Mouse (Mus musculus): ENCODE data around the gene Atg101. TPM values are rescaled to one million over a fixed set of nuclear protein-coding genes. Genes with fewer than 3 reads are reported as not detected.

The Atg101 gene
- polyA plus RNA-seq, 2 experiments from 2014 or later = 42.8 to 43.6 TPM

DNA sequence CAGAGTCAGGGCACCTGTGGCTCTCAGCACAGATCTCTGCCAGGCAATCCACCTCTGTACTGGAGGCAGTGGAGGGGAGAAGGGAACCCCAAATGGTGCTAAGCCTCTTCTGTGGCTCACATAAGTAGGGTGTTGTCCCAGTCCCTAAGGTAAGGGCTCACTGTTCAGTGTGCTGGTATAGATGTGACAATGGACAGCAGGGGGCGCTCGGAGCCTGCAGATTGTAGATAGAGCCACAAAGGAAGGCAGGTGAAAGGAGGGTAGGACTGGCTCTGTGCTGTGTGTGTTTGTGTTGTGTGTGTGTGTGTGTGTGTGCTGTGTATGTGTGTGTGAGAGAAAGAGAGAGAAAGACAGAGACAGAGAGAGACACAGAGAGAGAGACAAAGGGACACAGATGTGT lies 55.5 kb downstream of the Atg101 start:
- no peak for ATAC-seq

Other genes with a start within 250 kb of the Atg101 start
- gene Gm47841, start 236.9 kb upstream of the Atg101 start, polyA plus RNA-seq (2017; shearing (Covaris generic)) = not detected
- not detected for gene Fignl2, start 205.7 kb upstream of the Atg101 start, polyA plus RNA-seq (2017; shearing (Covaris generic))
- gene Ankrd33, start 168.5 kb upstream of the Atg101 start, polyA plus RNA-seq (2017; shearing (Covaris generic)) = not detected
- gene Acvrl1, start 155.8 kb upstream of the Atg101 start, polyA plus RNA-seq (2017; shearing (Covaris generic)) = 1 to 10 TPM; 1.6 to 2.7 TPM
- gene Acvr1b, start 110.2 kb upstream of the Atg101 start, polyA plus RNA-seq (2017; shearing (Covaris generic)) = 1 to 10 TPM; 3.5 to 3.6 TPM
- gene Grasp, start 60.1 kb upstream of the Atg101 start, polyA plus RNA-seq (2017; shearing (Covaris generic)) = not detected
- 10 to 100 TPM; 37.5 to 92.8 TPM for gene Nr4a1, start 30.0 kb upstream of the Atg101 start, polyA plus RNA-seq (2017; shearing (Covaris generic))
- under 1 TPM in 1 of 2 experiments, not detected in 1; 0.38 TPM for gene 6030408B16Rik, start 8.9 kb downstream of the Atg101 start, polyA plus RNA-seq (2017; shearing (Covaris generic))
- gene Krt80, start 85.9 kb downstream of the Atg101 start, polyA plus RNA-seq (2017; shearing (Covaris generic)) = not detected
- gene Krt7, start 126.8 kb downstream of the Atg101 start, polyA plus RNA-seq (2017; shearing (Covaris generic)) = not detected
- 1 to 10 TPM in 1 of 2 experiments, under 1 TPM in 1; 0.50 to 1.4 TPM for gene Krt87, start 154.5 kb downstream of the Atg101 start, polyA plus RNA-seq (2017; shearing (Covaris generic))
- gene Krt88, start 163.5 kb downstream of the Atg101 start, polyA plus RNA-seq (2017; shearing (Covaris generic)) = not detected
- not detected for gene Krt81, start 179.5 kb downstream of the Atg101 start, polyA plus RNA-seq (2017; shearing (Covaris generic))
- not detected for gene Krt86, start 189.2 kb downstream of the Atg101 start, polyA plus RNA-seq (2017; shearing (Covaris generic))
- 1 to 10 TPM; 5.8 to 6.6 TPM for gene Krt83, start 207.2 kb downstream of the Atg101 start, polyA plus RNA-seq (2017; shearing (Covaris generic))
- not detected for gene Gm49425, start 233.0 kb downstream of the Atg101 start, polyA plus RNA-seq (2017; shearing (Covaris generic))
- gene Krt84, start 248.5 kb downstream of the Atg101 start, polyA plus RNA-seq (2017; shearing (Covaris generic)) = not detected

Data from activated CD4-positive, CD25-positive, alpha-beta regulatory T cell, adult 4 months (primary cell).